Mouse (Mus musculus) midbrain, embryonic 11.5 days (tissue): ENCODE results near the gene Mafk. TPM values are rescaled to one million over a fixed set of nuclear protein-coding genes. Genes with fewer than 3 reads are reported as not detected.
"Not testable (repeated sequence)": the region's sequence is repeated elsewhere in the genome, so short reads cannot be mapped to it uniquely, and the experiment has no call there.

Experiments used
- ATAC-seq: fragments of 200-750 bp; cut with Nextera tagmentation; 2 replicates; pipeline ENCODE4 v1.8.0; 2017; ENCODE audit warnings: moderate TSS enrichment, moderate library complexity; ENCODE audit not compliant: low FRiP score
- DNase-seq: peaks from one replicate; pipeline ENCODE4 v3.0.0; 2015; ENCODE audit warnings: low spot score; ENCODE audit errors: missing footprints
- H3K27ac ChIP-seq: fragments of 300-500 bp; sonication (generic); 2 replicates; pipeline ENCODE4 v1.5.1; 2014; ENCODE audit warnings: low read depth, low read length
- H3K27me3 ChIP-seq: fragments of 300-500 bp; sonication (generic); 2 replicates; pipeline ENCODE4 v1.6.1; 2014; ENCODE audit warnings: mild to moderate bottlenecking, low read length, moderate library complexity, mixed read lengths; ENCODE audit not compliant: control insufficient read depth, insufficient read depth
- H3K36me3 ChIP-seq: fragments of 300-500 bp; sonication (generic); 2 replicates; pipeline ENCODE4 v1.6.1; 2014; ENCODE audit warnings: mild to moderate bottlenecking, low read length, moderate library complexity, mixed read lengths; ENCODE audit not compliant: control insufficient read depth, insufficient read depth
- H3K4me1 ChIP-seq: fragments of 300-500 bp; sonication (generic); 2 replicates; pipeline ENCODE4 v1.6.1; 2014; ENCODE audit warnings: low read length; ENCODE audit not compliant: control insufficient read depth, insufficient read depth
- H3K4me2 ChIP-seq: fragments of 300-500 bp; sonication (generic); 2 replicates; pipeline ENCODE4 v1.6.1; 2014; ENCODE audit warnings: mild to moderate bottlenecking, moderate library complexity
- H3K4me3 ChIP-seq: fragments of 300-500 bp; sonication (generic); 2 replicates; pipeline ENCODE4 v1.5.1; 2014; ENCODE audit warnings: low read depth, low read length
- H3K9ac ChIP-seq: fragments of 300-500 bp; sonication (generic); 2 replicates; pipeline ENCODE4 v1.6.1; 2014; ENCODE audit warnings: low read length
- H3K9me3 ChIP-seq: fragments of 300-500 bp; sonication (generic); 2 replicates; pipeline ENCODE4 v1.6.1; 2016; ENCODE audit warnings: low read length; ENCODE audit not compliant: control insufficient read depth
- WGBS: fragments of 180-500 bp; shearing (Covaris S2); extraction: QIAGEN DNeasy Blood & Tissue Kit; methylation state at CpG from one replicate; pipeline ENCODE4 v1.1.7; 2014; 5-methylcytosine and 5-hydroxymethylcytosine counted together
- polyA plus RNA-seq: library from polyadenylated mRNA; unstranded; fragments of >200 nt; fragmentation: Nextera tagmentation; extraction: Ambion mirVana; gene quantifications from 2 replicates; pipeline ENCODE4 v1.2.1, GENCODE M21; 2014

Mafk gene
- 5.0 and 5.1 TPM in 2 replicates for polyA plus RNA-seq

DNA sequence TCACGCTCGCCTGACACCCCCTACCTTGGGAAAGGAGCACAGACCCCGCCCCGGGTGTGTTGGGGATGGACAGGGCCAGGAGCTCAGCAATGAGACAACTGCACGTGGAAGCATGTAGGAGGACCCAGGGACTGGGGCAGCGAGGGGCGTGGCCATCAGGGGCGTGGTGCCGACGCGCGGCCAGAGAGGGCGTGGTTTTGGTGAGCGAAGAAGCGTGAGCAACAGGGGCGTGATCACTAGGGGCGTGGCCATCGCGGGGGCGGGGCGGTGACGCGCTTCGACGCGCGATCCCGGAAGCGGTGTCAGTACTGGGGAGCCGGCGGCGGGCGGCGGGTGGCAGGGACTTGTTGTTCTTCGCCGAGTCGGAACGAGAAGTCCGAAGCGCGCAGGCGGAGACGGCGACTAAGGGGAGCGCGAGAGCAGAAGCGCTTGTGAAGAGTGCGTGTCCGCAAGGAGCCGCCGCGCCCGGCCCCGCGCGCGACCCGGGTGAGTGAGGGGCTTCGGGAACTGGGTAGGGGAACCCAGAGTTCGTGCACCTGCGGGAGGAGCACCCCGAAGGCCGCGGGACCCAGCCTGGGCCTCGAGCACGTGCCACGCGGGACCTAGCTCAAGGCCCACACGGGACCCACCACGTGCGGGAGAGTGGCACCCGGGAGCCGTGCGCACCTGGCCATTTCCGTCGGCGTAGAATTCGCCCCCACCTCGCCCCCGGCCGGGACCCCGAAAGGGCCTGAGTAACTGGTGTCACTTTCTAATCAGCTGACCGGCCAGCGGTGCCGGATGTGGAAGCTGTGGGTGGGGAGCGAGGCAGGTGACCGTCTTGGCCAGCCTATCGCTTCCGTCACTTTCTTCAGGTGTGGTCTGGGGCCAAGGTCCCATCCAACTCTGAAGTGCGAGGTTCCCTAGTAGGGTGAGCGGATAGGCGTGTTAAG lies at the start of gene Mafk:
TSS of gene Mafk (plus strand) at position 287 of the 932 bp plus-strand sequence.
- H3K4me3 ChIP-seq = peak within 1 kb of the TSS; percentile 82
- peak within 1 kb of the TSS; percentile 100 for H3K4me2 ChIP-seq
- H3K9ac ChIP-seq = peak within 1 kb of the TSS; percentile 67
- H3K4me1 ChIP-seq = peaks cover 15% of the 10 kb centered on the region
- DNase-seq (peak; percentile 100), ATAC-seq (peak; percentile 91)
- H3K27ac ChIP-seq = no peak within 1 kb of the TSS
- H3K36me3 ChIP-seq = no peaks in the 10 kb centered on the region
- no peaks in the 10 kb centered on the region for H3K9me3 ChIP-seq
- no peaks in the 10 kb centered on the region for H3K27me3 ChIP-seq
- WGBS = under 1% methylated on average over 92 of the region's 92 CpGs

DNA sequence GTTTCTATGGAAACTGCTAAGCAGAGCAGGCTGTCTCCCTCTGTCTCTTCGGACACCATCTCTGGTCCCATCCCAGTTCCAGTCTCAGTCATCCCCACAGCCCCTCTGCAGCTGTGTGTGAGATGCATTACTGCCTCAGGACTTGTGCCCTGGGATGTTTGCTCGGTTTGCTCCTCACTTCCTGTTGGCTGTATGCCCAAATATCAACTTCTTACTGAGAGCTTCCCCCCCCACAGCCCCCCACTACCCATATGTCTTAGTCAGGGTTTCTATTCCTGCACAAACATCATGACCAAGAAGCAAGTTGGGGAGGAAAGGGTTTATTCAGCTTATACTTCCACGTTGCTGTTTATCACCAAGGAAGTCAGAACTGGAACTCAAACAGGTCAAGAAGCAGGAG lies 48.7 kb upstream of the Mafk start:
- not testable (repeated sequence) for H3K4me2 ChIP-seq, H3K27ac ChIP-seq, ATAC-seq, H3K9me3 ChIP-seq, H3K27me3 ChIP-seq, H3K36me3 ChIP-seq, H3K9ac ChIP-seq, H3K4me3 ChIP-seq, H3K4me1 ChIP-seq, DNase-seq
- 62% methylated on average over 3 of the region's 3 CpGs for WGBS

DNA sequence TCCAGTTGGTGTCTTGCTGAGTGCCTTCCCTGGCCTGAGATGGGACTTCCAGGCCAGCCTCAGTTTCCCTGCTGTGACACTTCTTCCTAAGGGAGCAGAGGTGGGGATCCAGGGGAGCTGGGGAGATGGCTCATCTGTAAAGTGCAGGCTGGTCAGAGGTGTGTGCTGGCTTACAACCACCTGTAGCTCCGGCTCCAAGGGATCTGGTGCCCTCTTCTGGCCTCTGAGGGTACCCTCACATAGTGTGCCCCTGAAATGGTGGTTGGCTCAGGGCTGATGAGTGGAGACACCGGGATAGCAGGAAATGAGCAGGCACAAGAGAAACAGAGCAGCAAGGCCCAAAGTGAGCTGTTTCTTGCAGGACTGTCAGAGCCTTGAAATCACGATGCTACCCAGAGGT lies 45.5 kb upstream of the Mafk start:
- WGBS = 11% methylated on average over 3 of the region's 3 CpGs
- no peak for ATAC-seq
- Histone ChIP-seq H3K27me3 (no peaks in the 10 kb centered on the region), H3K36me3 (no peaks in the 10 kb centered on the region), H3K9ac (no peak overlapping the region), H3K4me2 (no peak overlapping the region), H3K4me3 (no peak overlapping the region), H3K9me3 (no peaks in the 10 kb centered on the region), H3K27ac (no peak overlapping the region), H3K4me1 (no peaks in the 10 kb centered on the region)
- no peak for DNase-seq

DNA sequence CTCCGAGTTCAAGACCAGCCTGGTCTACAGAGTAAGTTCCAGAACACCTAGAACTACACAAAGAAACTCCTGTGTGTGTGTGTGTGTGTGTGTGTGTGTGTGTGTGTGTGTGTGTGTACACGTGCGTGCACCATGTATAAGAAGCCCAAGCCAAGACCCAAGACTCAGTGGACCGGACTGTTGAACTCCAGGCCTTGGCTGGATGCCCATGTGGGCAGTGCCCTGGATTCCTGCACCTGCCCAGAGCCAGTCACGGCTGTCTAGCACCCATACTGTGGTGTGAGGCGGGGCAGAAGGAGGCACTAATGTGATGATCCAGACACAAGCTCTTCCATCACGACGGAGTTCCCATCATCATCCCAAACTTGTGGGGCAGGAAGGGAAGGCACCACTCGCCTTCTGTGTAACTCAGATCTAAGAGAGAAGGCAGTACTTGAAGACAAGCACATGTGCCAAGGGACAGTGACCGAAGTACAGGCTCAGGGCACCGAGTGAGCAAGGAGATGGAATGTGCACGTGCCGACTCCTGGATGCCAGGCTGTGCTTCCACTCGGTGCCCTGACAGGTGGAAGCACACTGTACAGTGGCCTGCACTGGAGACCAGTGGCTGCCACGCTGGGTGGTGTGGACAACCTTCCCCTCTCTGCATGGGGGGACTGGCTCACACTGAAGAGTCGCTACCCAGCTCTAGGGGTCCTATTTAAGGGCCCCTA lies 41.7 kb upstream of the Mafk start:
- H3K27ac ChIP-seq = no peak overlapping the region
- ATAC-seq (no peak), DNase-seq (no peak)
- no peaks in the 10 kb centered on the region for H3K27me3 ChIP-seq
- H3K4me1 ChIP-seq = no peaks in the 10 kb centered on the region
- H3K36me3 ChIP-seq = peaks cover 4% of the 10 kb centered on the region; the same call in 1 of the 2 replicates
- no peak overlapping the region for H3K4me2 ChIP-seq
- H3K9ac ChIP-seq = no peak overlapping the region
- no peaks in the 10 kb centered on the region for H3K9me3 ChIP-seq
- H3K4me3 ChIP-seq = no peak overlapping the region
- 89% methylated on average over 16 of the region's 16 CpGs for WGBS

DNA sequence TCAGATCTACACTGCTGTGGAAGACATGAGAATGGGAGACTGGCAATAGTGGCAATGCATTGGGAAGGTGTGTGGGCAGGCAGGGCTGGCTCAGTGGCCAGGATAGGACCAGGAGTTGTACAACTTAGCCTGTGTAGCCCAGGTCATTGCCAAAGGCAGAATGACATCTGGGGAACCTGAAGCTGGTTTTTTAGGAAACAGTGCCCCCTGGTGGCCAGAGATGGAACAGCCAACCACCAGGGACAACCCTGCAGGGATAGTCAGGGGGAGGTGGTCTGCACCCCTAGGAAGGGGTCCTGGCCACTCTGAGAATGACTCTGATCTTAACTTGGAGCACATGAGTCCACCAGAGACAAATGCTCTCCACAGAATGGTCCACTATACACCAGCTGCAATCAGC lies 40.8 kb upstream of the Mafk start:
- Histone ChIP-seq H3K4me1 (no peaks in the 10 kb centered on the region), H3K27me3 (no peaks in the 10 kb centered on the region), H3K9me3 (no peaks in the 10 kb centered on the region), H3K27ac (no peak overlapping the region), H3K36me3 (peaks cover 5% of the 10 kb centered on the region; the same call in 1 of the 2 replicates), H3K4me3 (no peak overlapping the region), H3K9ac (no peak overlapping the region), H3K4me2 (no peak overlapping the region)
- DNase-seq (peak; percentile 99), ATAC-seq (peak; percentile 31)

DNA sequence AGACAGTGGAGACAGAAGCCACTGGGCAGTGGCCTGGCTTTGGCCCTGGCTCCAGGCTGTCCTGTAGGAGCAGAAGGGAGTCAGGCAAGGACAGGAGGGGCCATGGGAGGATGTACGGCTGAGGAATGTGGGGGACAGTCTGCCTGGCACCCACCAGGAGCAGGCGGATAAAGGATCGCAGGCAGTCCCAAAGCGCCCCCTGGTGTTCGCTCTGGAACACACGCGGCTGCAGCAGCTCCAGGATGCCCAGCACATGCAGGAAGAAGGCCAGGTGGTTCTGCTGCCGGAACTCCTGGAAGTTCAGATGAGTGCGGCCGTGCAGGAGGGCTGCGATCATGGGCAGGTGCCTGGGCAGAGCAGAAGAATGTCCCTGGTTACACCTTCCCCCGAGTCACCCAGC lies 36.6 kb upstream of the Mafk start:
- ATAC-seq (no peak; the same call in 1 of the 2 replicates), DNase-seq (peak; percentile 92)
- no peak overlapping the region for H3K27ac ChIP-seq

DNA sequence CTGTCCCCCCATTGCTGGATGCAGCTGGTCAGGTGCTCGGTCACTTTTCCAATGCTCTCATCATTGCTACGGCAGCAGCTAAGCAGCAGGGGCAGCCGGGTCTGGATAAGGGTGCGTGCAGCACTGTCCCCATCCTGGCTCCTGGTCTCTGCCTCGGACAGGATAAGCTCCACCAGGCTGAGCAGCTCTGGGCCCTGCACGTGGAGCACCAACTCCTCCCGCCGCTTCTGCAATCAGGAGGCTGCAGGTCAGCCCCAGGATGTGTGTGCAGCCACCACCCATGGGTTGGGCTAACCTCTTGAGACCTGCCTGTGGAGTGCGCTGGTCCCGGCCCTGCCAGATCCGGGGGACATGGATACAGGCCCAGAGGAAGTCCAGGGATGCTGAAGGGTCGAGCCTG lies 35.2 kb upstream of the Mafk start:
- ATAC-seq (no peak), DNase-seq (no peak)
- WGBS = 88% methylated on average over 12 of the region's 12 CpGs
- no peak overlapping the region for H3K27ac ChIP-seq
- no peak overlapping the region for H3K4me2 ChIP-seq
- H3K9me3 ChIP-seq = no peaks in the 10 kb centered on the region
- no peak overlapping the region for H3K9ac ChIP-seq
- peaks cover 17% of the 10 kb centered on the region for H3K36me3 ChIP-seq
- no peaks in the 10 kb centered on the region for H3K27me3 ChIP-seq
- no peak overlapping the region for H3K4me3 ChIP-seq
- no peaks in the 10 kb centered on the region for H3K4me1 ChIP-seq

More for the DNA sequence above, 36.6 kb upstream of the Mafk start:
- 38% methylated on average over 12 of the region's 12 CpGs for WGBS
- H3K27me3 ChIP-seq = no peaks in the 10 kb centered on the region
- no peaks in the 10 kb centered on the region for H3K9me3 ChIP-seq
- H3K4me3 ChIP-seq = no peak overlapping the region
- H3K36me3 ChIP-seq = peaks cover 17% of the 10 kb centered on the region
- no peaks in the 10 kb centered on the region for H3K4me1 ChIP-seq
- no peak overlapping the region for H3K4me2 ChIP-seq
- no peak overlapping the region for H3K9ac ChIP-seq

DNA sequence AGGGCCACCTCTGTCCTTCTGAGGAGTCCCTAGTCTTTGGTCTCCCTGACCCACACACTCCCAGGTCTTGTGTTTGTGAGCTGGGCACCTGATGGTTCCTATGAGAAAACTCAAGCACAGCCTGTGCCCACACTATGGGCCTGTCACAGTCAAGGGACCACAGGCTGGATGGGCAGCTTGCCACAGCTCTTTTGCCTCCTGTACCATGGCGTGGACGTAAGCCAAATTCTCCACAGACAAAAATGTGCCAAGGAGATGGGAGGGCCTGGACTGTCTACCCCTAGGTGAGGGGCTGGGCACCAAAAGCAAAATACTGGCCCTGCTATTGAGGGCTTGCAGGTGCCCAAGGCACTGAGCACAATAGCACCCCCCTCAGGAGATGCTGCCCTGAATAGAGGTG lies 34.7 kb upstream of the Mafk start:
- 92% methylated on average over 2 of the region's 2 CpGs for WGBS
- no peak for ATAC-seq

DNA sequence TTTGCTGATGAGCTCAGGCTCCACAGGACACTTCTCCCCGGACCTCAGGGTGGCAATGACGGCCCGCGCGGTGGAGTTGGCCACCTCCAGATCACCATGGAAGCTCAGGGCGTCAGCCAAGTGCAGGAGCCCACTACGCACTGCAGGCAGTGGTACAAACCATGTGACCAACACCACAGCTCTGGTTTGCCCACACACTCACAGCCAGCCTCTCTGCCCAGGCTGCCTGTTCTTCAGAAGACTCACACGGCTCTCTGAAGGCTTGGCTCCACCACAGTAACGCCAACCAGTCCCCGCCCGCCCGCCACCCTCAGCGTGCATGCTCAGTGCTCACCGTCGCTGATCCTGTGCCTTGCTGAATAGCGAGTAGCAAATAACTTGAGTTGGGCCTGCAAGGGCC lies 33.2 kb upstream of the Mafk start:
- Histone ChIP-seq H3K27me3 (no peaks in the 10 kb centered on the region), H3K9ac (no peak overlapping the region), H3K4me2 (no peak overlapping the region), H3K9me3 (no peaks in the 10 kb centered on the region), H3K27ac (no peak overlapping the region), H3K36me3 (peaks cover 24% of the 10 kb centered on the region), H3K4me1 (no peaks in the 10 kb centered on the region), H3K4me3 (no peak overlapping the region)
- 88% methylated on average over 15 of the region's 16 CpGs for WGBS
- DNase-seq (no peak), ATAC-seq (no peak)

More for the DNA sequence above, 34.7 kb upstream of the Mafk start:
- no peaks in the 10 kb centered on the region for H3K27me3 ChIP-seq
- H3K9ac ChIP-seq = no peak overlapping the region
- H3K9me3 ChIP-seq = no peaks in the 10 kb centered on the region
- H3K27ac ChIP-seq = no peak overlapping the region
- peaks cover 17% of the 10 kb centered on the region; the same call in 1 of the 2 replicates for H3K36me3 ChIP-seq
- DNase-seq = no peak
- H3K4me1 ChIP-seq = no peaks in the 10 kb centered on the region
- no peak overlapping the region for H3K4me3 ChIP-seq
- no peak overlapping the region for H3K4me2 ChIP-seq
